Mouse (Mus musculus) lung, embryonic 15.5 days (tissue): Measurements from ENCODE around the gene Bcl11a. TPM values are rescaled to one million over a fixed set of nuclear protein-coding genes. Genes with fewer than 3 reads are reported as not detected.

Experiments
- ATAC-seq: fragments of 200-750 bp; cut with Nextera tagmentation; 2 replicates; pipeline ENCODE4 v1.8.0; 2017; ENCODE audit warnings: moderate number of reproducible peaks, borderline replicate concordance; ENCODE audit not compliant: low FRiP score, low TSS enrichment; ENCODE audit errors: extremely low read depth
- H3K27ac ChIP-seq: fragments of 300-500 bp; sonication (generic); 2 replicates; pipeline ENCODE4 v1.5.1; 2015; ENCODE audit warnings: moderate library complexity, mild to moderate bottlenecking, inconsistent platforms
- H3K27me3 ChIP-seq: fragments of 300-500 bp; sonication (generic); 2 replicates; pipeline ENCODE4 v1.6.1; 2015; ENCODE audit warnings: inconsistent platforms
- H3K36me3 ChIP-seq: fragments of 300-500 bp; sonication (generic); 2 replicates; pipeline ENCODE4 v1.6.1; 2015; ENCODE audit warnings: inconsistent platforms
- H3K4me1 ChIP-seq: fragments of 300-500 bp; sonication (generic); 2 replicates; pipeline ENCODE4 v1.6.1; 2015; ENCODE audit warnings: inconsistent platforms
- H3K4me2 ChIP-seq: fragments of 300-500 bp; sonication (generic); 2 replicates; pipeline ENCODE4 v1.6.1; 2015; ENCODE audit warnings: inconsistent platforms, mild to moderate bottlenecking, moderate library complexity
- H3K4me3 ChIP-seq: fragments of 300-500 bp; sonication (generic); 2 replicates; pipeline ENCODE4 v1.5.1; 2015; ENCODE audit warnings: mild to moderate bottlenecking, inconsistent platforms
- H3K9ac ChIP-seq: fragments of 300-500 bp; sonication (generic); 2 replicates; pipeline ENCODE4 v1.6.1; 2015; ENCODE audit warnings: inconsistent platforms
- H3K9me3 ChIP-seq: fragments of 300-500 bp; sonication (generic); 2 replicates; pipeline ENCODE4 v1.6.1; 2016; ENCODE audit warnings: inconsistent platforms
- WGBS: fragments of 180-500 bp; shearing (Covaris S2); methylation state at CpG from one replicate; pipeline ENCODE4 v1.1.7; 2015; 5-methylcytosine and 5-hydroxymethylcytosine counted together
- polyA plus RNA-seq: library from polyadenylated mRNA; unstranded; fragments of >200 nt; fragmentation: Nextera tagmentation; extraction: Ambion mirVana; gene quantifications from 2 replicates; pipeline ENCODE4 v1.2.1, GENCODE M21; 2015

Bcl11a gene
- polyA plus RNA-seq, 1 experiment from 2014 or later = 15.4 TPM

- Histone ChIP-seq H3K4me1 (peaks cover 14% of the 10 kb centered on the region; the same call in 1 of the 2 replicates), H3K4me3 (no peak overlapping the region), H3K9ac (no peak overlapping the region), H3K9me3 (no peaks in the 10 kb centered on the region), H3K27ac (no peak overlapping the region), H3K27me3 (no peaks in the 10 kb centered on the region), H3K36me3 (no peaks in the 10 kb centered on the region), H3K4me2 (no peak overlapping the region)
- 83% methylated on average over 5 of the region's 5 CpGs for WGBS
- ATAC-seq = no peak
These were observed 29.6 kb downstream of the Bcl11a start for GRCm38 (mm10) chr11:24107414-24107813.

GRCm38 (mm10) chr11:24108974-24109373, 31.1 kb downstream of the Bcl11a start:
- peaks cover 14% of the 10 kb centered on the region; the same call in 1 of the 2 replicates for H3K4me1 ChIP-seq
- H3K36me3 ChIP-seq = no peaks in the 10 kb centered on the region
- no peak overlapping the region for H3K9ac ChIP-seq
- no peak overlapping the region for H3K4me3 ChIP-seq
- ATAC-seq = peak; percentile 57; the same call in 1 of the 2 replicates
- H3K4me2 ChIP-seq = no peak overlapping the region
- no peaks in the 10 kb centered on the region for H3K27me3 ChIP-seq
- WGBS = 48% methylated on average over 3 of the region's 3 CpGs
- H3K9me3 ChIP-seq = no peaks in the 10 kb centered on the region
- no peak overlapping the region for H3K27ac ChIP-seq

GRCm38 (mm10) chr11:24109388-24109787, 31.5 kb downstream of the Bcl11a start:
- 55% methylated on average over 3 of the region's 3 CpGs for WGBS
- Histone ChIP-seq H3K4me3 (no peak overlapping the region), H3K4me1 (peaks cover 14% of the 10 kb centered on the region; the same call in 1 of the 2 replicates), H3K27ac (no peak overlapping the region), H3K36me3 (no peaks in the 10 kb centered on the region), H3K4me2 (no peak overlapping the region), H3K27me3 (no peaks in the 10 kb centered on the region), H3K9me3 (no peaks in the 10 kb centered on the region), H3K9ac (no peak overlapping the region)
- peak; percentile 49; the same call in 1 of the 2 replicates for ATAC-seq

GRCm38 (mm10) chr11:24110113-24110512, 32.3 kb downstream of the Bcl11a start:
- no peaks in the 10 kb centered on the region for H3K36me3 ChIP-seq
- no peak overlapping the region for H3K4me3 ChIP-seq
- no peak for ATAC-seq
- 74% methylated on average over 2 of the region's 2 CpGs for WGBS
- no peak overlapping the region for H3K9ac ChIP-seq
- no peak overlapping the region for H3K4me2 ChIP-seq
- no peak overlapping the region for H3K27ac ChIP-seq
- no peaks in the 10 kb centered on the region for H3K9me3 ChIP-seq
- peaks cover 18% of the 10 kb centered on the region; the same call in 1 of the 2 replicates for H3K4me1 ChIP-seq
- H3K27me3 ChIP-seq = no peaks in the 10 kb centered on the region

GRCm38 (mm10) chr11:24111720-24112119, 33.9 kb downstream of the Bcl11a start:
- no peak overlapping the region for H3K27ac ChIP-seq
- no peak for ATAC-seq
- no peaks in the 10 kb centered on the region for H3K36me3 ChIP-seq
- no peak overlapping the region for H3K9ac ChIP-seq
- no peak overlapping the region for H3K4me2 ChIP-seq
- H3K4me3 ChIP-seq = no peak overlapping the region
- H3K4me1 ChIP-seq = peaks cover 23% of the 10 kb centered on the region; the same call in 1 of the 2 replicates
- no peaks in the 10 kb centered on the region for H3K27me3 ChIP-seq
- H3K9me3 ChIP-seq = no peaks in the 10 kb centered on the region
- 61% methylated on average over 6 of the region's 6 CpGs for WGBS

GRCm38 (mm10) chr11:24115017-24115752, 37.3 kb downstream of the Bcl11a start:
- no peak overlapping the region for H3K4me2 ChIP-seq
- H3K9me3 ChIP-seq = no peaks in the 10 kb centered on the region
- no peak for ATAC-seq
- no peaks in the 10 kb centered on the region for H3K36me3 ChIP-seq
- H3K4me1 ChIP-seq = peaks cover 17% of the 10 kb centered on the region
- H3K27ac ChIP-seq = no peak overlapping the region
- no peak overlapping the region for H3K4me3 ChIP-seq
- WGBS = 54% methylated on average over 12 of the region's 12 CpGs
- H3K9ac ChIP-seq = no peak overlapping the region
- no peaks in the 10 kb centered on the region for H3K27me3 ChIP-seq

- no peak overlapping the region for H3K4me2 ChIP-seq
- H3K9me3 ChIP-seq = no peaks in the 10 kb centered on the region
- WGBS = 81% methylated on average over 2 of the region's 2 CpGs
- H3K4me1 ChIP-seq = peaks cover 17% of the 10 kb centered on the region
- ATAC-seq = no peak
- H3K27me3 ChIP-seq = no peaks in the 10 kb centered on the region
- H3K27ac ChIP-seq = no peak overlapping the region
- H3K36me3 ChIP-seq = no peaks in the 10 kb centered on the region
- no peak overlapping the region for H3K9ac ChIP-seq
- no peak overlapping the region for H3K4me3 ChIP-seq
These were observed 38.2 kb downstream of the Bcl11a start for GRCm38 (mm10) chr11:24116041-24116440.

- WGBS = 59% methylated on average over 7 of the region's 7 CpGs
- Histone ChIP-seq H3K4me2 (no peak overlapping the region), H3K9me3 (no peaks in the 10 kb centered on the region), H3K27me3 (no peaks in the 10 kb centered on the region), H3K27ac (no peak overlapping the region), H3K36me3 (no peaks in the 10 kb centered on the region), H3K4me1 (peaks cover 17% of the 10 kb centered on the region), H3K4me3 (no peak overlapping the region), H3K9ac (no peak overlapping the region)
- no peak for ATAC-seq
These were observed 38.9 kb downstream of the Bcl11a start for GRCm38 (mm10) chr11:24116582-24117318.

- H3K9me3 ChIP-seq = no peaks in the 10 kb centered on the region
- no peak overlapping the region for H3K4me3 ChIP-seq
- H3K4me2 ChIP-seq = no peak overlapping the region
- H3K4me1 ChIP-seq = peaks cover 10% of the 10 kb centered on the region
- no peak for ATAC-seq
- 85% methylated on average over 9 of the region's 9 CpGs for WGBS
- H3K9ac ChIP-seq = no peak overlapping the region
- H3K27me3 ChIP-seq = no peaks in the 10 kb centered on the region
- H3K36me3 ChIP-seq = no peaks in the 10 kb centered on the region
- H3K27ac ChIP-seq = no peak overlapping the region
These were observed 43.3 kb downstream of the Bcl11a start for GRCm38 (mm10) chr11:24121136-24121535.

GRCm38 (mm10) chr11:24122899-24123298, 45.0 kb downstream of the Bcl11a start:
- no peak for ATAC-seq
- H3K4me3 ChIP-seq = no peak overlapping the region
- H3K4me1 ChIP-seq = no peaks in the 10 kb centered on the region
- H3K9ac ChIP-seq = no peak overlapping the region
- H3K27me3 ChIP-seq = no peaks in the 10 kb centered on the region
- no peaks in the 10 kb centered on the region for H3K36me3 ChIP-seq
- no peaks in the 10 kb centered on the region for H3K9me3 ChIP-seq
- WGBS = 75% methylated on average over 7 of the region's 7 CpGs
- no peak overlapping the region for H3K4me2 ChIP-seq
- H3K27ac ChIP-seq = no peak overlapping the region

GRCm38 (mm10) chr11:24123991-24124390, 46.1 kb downstream of the Bcl11a start:
- ATAC-seq = no peak
- Histone ChIP-seq H3K4me2 (no peak overlapping the region), H3K4me1 (no peaks in the 10 kb centered on the region), H3K9me3 (no peaks in the 10 kb centered on the region), H3K27ac (no peak overlapping the region), H3K4me3 (no peak overlapping the region), H3K36me3 (no peaks in the 10 kb centered on the region), H3K9ac (no peak overlapping the region), H3K27me3 (no peaks in the 10 kb centered on the region)
- 91% methylated on average over 2 of the region's 2 CpGs for WGBS

- no peak overlapping the region for H3K4me3 ChIP-seq
- H3K27me3 ChIP-seq = no peaks in the 10 kb centered on the region
- ATAC-seq = no peak
- H3K4me2 ChIP-seq = no peak overlapping the region
- 80% methylated on average over 6 of the region's 6 CpGs for WGBS
- H3K9me3 ChIP-seq = no peaks in the 10 kb centered on the region
- H3K4me1 ChIP-seq = no peaks in the 10 kb centered on the region
- H3K27ac ChIP-seq = no peak overlapping the region
- no peaks in the 10 kb centered on the region for H3K36me3 ChIP-seq
- H3K9ac ChIP-seq = no peak overlapping the region
These were observed 47.2 kb downstream of the Bcl11a start for GRCm38 (mm10) chr11:24125098-24125497.
